Mouse (Mus musculus): ENCODE measurements around the gene Dppa3. TPM values are rescaled to one million over a fixed set of nuclear protein-coding genes. Genes with fewer than 3 reads are reported as not detected.

Dppa3 gene
- polyA plus RNA-seq, 1 experiment from 2014 or later = not detected

- 95% methylated on average over 9 of the region's 9 CpGs for WGBS
Observed at GRCm38 (mm10) chr6:122599054-122599737, 27.0 kb upstream of the Dppa3 start.

GRCm38 (mm10) chr6:122600066-122600646 lies 26.1 kb upstream of the Dppa3 start:
- H3K9ac ChIP-seq (ENCODE audit: low read depth, low read length) = no peak overlapping the region
- no peak for ATAC-seq
- no peaks in the 10 kb centered on the region for H3K9me3 ChIP-seq (replicated peaks; ENCODE audit: control insufficient read depth, low read length, poor library complexity, severe bottlenecking)
- H3K4me3 ChIP-seq (ENCODE audit: low read depth, low read length) = no peak overlapping the region
- H3K27me3 ChIP-seq (ENCODE audit: control insufficient read depth, insufficient read depth, low read depth, low read length) = no peaks in the 10 kb centered on the region
- H3K4me1 ChIP-seq (ENCODE audit: control insufficient read depth, insufficient read depth, low read length) = peaks cover 5% of the 10 kb centered on the region; the same call in 1 of the 2 replicates
- H3K4me2 ChIP-seq (ENCODE audit: low read length) = no peak overlapping the region
- H3K36me3 ChIP-seq (ENCODE audit: control insufficient read depth, insufficient read depth, low read length) = no peaks in the 10 kb centered on the region
- 74% methylated on average over 7 of the region's 7 CpGs for WGBS
- H3K27ac ChIP-seq (ENCODE audit: low read length) = no peak overlapping the region

More at GRCm38 (mm10) chr6:122599054-122599737, 27.0 kb upstream of the Dppa3 start:
- H3K27ac ChIP-seq (ENCODE audit: low read length) = no peak overlapping the region
- H3K36me3 ChIP-seq (ENCODE audit: control insufficient read depth, insufficient read depth, low read length) = no peaks in the 10 kb centered on the region
- no peak overlapping the region for H3K4me2 ChIP-seq (ENCODE audit: low read length)
- H3K4me1 ChIP-seq (ENCODE audit: control insufficient read depth, insufficient read depth, low read length) = peaks cover 5% of the 10 kb centered on the region; the same call in 1 of the 2 replicates
- no peak overlapping the region for H3K9ac ChIP-seq (ENCODE audit: low read depth, low read length)
- no peaks in the 10 kb centered on the region for H3K9me3 ChIP-seq (replicated peaks; ENCODE audit: control insufficient read depth, low read length, poor library complexity, severe bottlenecking)
- ATAC-seq = no peak
- H3K27me3 ChIP-seq (ENCODE audit: control insufficient read depth, insufficient read depth, low read depth, low read length) = no peaks in the 10 kb centered on the region
- no peak overlapping the region for H3K4me3 ChIP-seq (ENCODE audit: low read depth, low read length)

DNA sequence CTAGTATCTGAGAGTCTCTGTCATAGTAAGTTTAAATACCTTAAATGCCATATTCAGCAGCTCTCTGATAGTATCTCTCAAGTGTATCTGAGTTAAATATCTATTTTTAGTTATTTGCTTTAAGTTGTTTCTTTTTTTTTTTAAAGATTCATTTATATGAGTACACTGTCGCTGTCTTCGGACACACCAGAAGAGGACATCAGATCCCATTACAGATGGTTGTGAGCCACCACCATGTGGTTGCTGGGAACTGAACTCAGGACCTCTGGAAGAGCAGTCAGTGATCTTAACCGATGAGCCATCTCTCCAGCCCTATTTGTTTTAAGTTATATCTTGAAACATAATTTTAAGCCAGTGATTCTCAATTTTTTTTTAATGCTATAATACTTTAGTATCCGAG lies 25.2 kb upstream of the Dppa3 start:
- Histone ChIP-seq H3K4me3 (ENCODE audit: low read depth, low read length) (no peak overlapping the region), H3K27me3 (ENCODE audit: control insufficient read depth, insufficient read depth, low read depth, low read length) (no peaks in the 10 kb centered on the region), H3K4me2 (ENCODE audit: low read length) (no peak overlapping the region), H3K27ac (ENCODE audit: low read length) (no peak overlapping the region), H3K36me3 (ENCODE audit: control insufficient read depth, insufficient read depth, low read length) (no peaks in the 10 kb centered on the region), H3K9ac (ENCODE audit: low read depth, low read length) (no peak overlapping the region), H3K4me1 (ENCODE audit: control insufficient read depth, insufficient read depth, low read length) (peaks cover 5% of the 10 kb centered on the region; the same call in 1 of the 2 replicates), H3K9me3 (replicated peaks; ENCODE audit: control insufficient read depth, low read length, poor library complexity, severe bottlenecking) (no peaks in the 10 kb centered on the region)
- WGBS = 92% methylated on average over 4 of the region's 4 CpGs
- ATAC-seq = no peak

- no peaks in the 10 kb centered on the region for H3K9me3 ChIP-seq (replicated peaks; ENCODE audit: control insufficient read depth, low read length, poor library complexity, severe bottlenecking)
- H3K36me3 ChIP-seq (ENCODE audit: control insufficient read depth, insufficient read depth, low read length) = no peaks in the 10 kb centered on the region
- WGBS = 90% methylated on average over 3 of the region's 3 CpGs
- no peak overlapping the region; the same call in 1 of the 2 replicates for H3K4me3 ChIP-seq (ENCODE audit: low read depth, low read length)
- ATAC-seq = no peak
- no peaks in the 10 kb centered on the region for H3K27me3 ChIP-seq (ENCODE audit: control insufficient read depth, insufficient read depth, low read depth, low read length)
- no peak overlapping the region for H3K9ac ChIP-seq (ENCODE audit: low read depth, low read length)
- no peak overlapping the region for H3K27ac ChIP-seq (ENCODE audit: low read length)
- H3K4me2 ChIP-seq (ENCODE audit: low read length) = no peak overlapping the region
- peaks cover 5% of the 10 kb centered on the region; the same call in 1 of the 2 replicates for H3K4me1 ChIP-seq (ENCODE audit: control insufficient read depth, insufficient read depth, low read length)
Observed at GRCm38 (mm10) chr6:122601615-122602014, 24.6 kb upstream of the Dppa3 start.

DNA sequence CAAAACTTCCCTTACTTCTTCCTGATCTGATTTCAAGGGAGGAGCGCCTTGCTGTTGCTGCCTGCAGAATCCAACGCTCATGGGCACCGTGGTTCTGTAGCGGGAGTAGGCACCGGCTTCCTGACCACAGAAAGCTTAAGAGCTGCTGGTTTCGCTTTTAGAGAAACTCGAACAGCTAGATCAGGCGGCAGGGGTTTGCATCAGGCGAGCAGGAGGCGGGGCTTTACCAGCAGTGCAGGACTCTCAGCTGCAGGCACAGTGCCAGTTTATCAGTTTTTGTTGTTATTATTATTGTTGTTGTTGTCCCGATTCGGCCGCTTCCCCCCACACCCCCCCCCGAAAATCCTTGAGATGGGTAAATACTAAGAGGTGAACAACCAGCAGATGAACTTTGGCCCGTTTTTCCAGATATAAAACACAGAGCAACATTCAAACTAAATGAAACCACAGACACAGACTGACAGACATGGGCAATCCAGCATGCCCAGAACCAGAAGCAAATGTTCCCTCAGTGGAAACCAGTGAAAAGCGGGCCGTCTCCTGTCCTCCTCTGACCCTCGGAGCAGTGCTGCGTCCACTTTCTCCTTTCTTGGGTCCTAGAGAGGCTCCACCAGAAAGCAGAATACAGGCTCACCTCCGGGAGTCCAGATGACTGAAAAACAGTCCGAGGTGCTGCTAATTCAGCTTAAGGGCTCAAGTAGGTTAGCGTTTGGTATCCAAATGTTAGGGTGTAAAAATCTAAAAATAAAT lies 23.8 kb upstream of the Dppa3 start, which contains the start of gene Apobec1:
Gene Apobec1, minus strand, starts transcription at position 203 of the 750 bp plus-strand sequence.
- WGBS = 5% methylated on average over 22 of the region's 22 CpGs
- no peaks in the 10 kb centered on the region for H3K27me3 ChIP-seq (ENCODE audit: control insufficient read depth, insufficient read depth, low read depth, low read length)
- H3K36me3 ChIP-seq (ENCODE audit: control insufficient read depth, insufficient read depth, low read length) = no peaks in the 10 kb centered on the region
- H3K9ac ChIP-seq (ENCODE audit: low read depth, low read length) = peak within 1 kb of the TSS; percentile 61
- peak within 1 kb of the TSS; percentile 67 for H3K4me2 ChIP-seq (ENCODE audit: low read length)
- H3K4me3 ChIP-seq (ENCODE audit: low read depth, low read length) = peak within 1 kb of the TSS; percentile 37
- peaks cover 5% of the 10 kb centered on the region; the same call in 1 of the 2 replicates for H3K4me1 ChIP-seq (ENCODE audit: control insufficient read depth, insufficient read depth, low read length)
- no peak within 1 kb of the TSS for H3K27ac ChIP-seq (ENCODE audit: low read length)
- peak; percentile 71 for ATAC-seq
- H3K9me3 ChIP-seq (replicated peaks; ENCODE audit: control insufficient read depth, low read length, poor library complexity, severe bottlenecking) = no peaks in the 10 kb centered on the region

DNA sequence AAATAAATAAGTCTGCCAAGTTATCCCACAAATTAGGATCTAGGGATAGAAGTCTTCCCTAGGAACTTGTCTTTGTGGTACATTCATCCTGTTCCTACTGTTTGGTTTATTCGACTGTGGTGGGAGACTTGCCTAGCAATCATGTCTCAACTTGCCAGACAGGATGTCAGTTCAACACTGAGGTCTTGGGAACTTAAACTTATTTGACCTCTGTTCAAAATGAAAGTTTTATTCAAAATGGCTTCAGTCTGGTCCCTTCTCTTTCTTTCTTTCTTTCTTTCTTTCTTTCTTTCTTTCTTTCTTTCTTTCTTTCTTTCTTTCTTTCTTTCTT lies 23.3 kb upstream of the Dppa3 start:
- Histone ChIP-seq H3K4me3 (ENCODE audit: low read depth, low read length) (no peak overlapping the region), H3K4me1 (ENCODE audit: control insufficient read depth, insufficient read depth, low read length) (peaks cover 5% of the 10 kb centered on the region; the same call in 1 of the 2 replicates), H3K9me3 (replicated peaks; ENCODE audit: control insufficient read depth, low read length, poor library complexity, severe bottlenecking) (no peaks in the 10 kb centered on the region), H3K9ac (ENCODE audit: low read depth, low read length) (no peak overlapping the region), H3K36me3 (ENCODE audit: control insufficient read depth, insufficient read depth, low read length) (no peaks in the 10 kb centered on the region), H3K4me2 (ENCODE audit: low read length) (peak overlapping the region; percentile 67; the same call in 1 of the 2 replicates), H3K27me3 (ENCODE audit: control insufficient read depth, insufficient read depth, low read depth, low read length) (no peaks in the 10 kb centered on the region), H3K27ac (ENCODE audit: low read length) (no peak overlapping the region)
- WGBS = 52% methylated on average over 1 of the region's 1 CpGs
- ATAC-seq = no peak

GRCm38 (mm10) chr6:122604260-122604659 lies 21.9 kb upstream of the Dppa3 start:
- no peak overlapping the region for H3K4me2 ChIP-seq (ENCODE audit: low read length)
- no peaks in the 10 kb centered on the region for H3K9me3 ChIP-seq (replicated peaks; ENCODE audit: control insufficient read depth, low read length, poor library complexity, severe bottlenecking)
- H3K4me3 ChIP-seq (ENCODE audit: low read depth, low read length) = no peak overlapping the region
- H3K9ac ChIP-seq (ENCODE audit: low read depth, low read length) = no peak overlapping the region
- no peak for ATAC-seq
- no peaks in the 10 kb centered on the region for H3K36me3 ChIP-seq (ENCODE audit: control insufficient read depth, insufficient read depth, low read length)
- no peak overlapping the region for H3K27ac ChIP-seq (ENCODE audit: low read length)
- no peaks in the 10 kb centered on the region for H3K27me3 ChIP-seq (ENCODE audit: control insufficient read depth, insufficient read depth, low read depth, low read length)
- peaks cover 5% of the 10 kb centered on the region; the same call in 1 of the 2 replicates for H3K4me1 ChIP-seq (ENCODE audit: control insufficient read depth, insufficient read depth, low read length)

- Histone ChIP-seq H3K4me2 (ENCODE audit: low read length) (no peak overlapping the region), H3K4me3 (ENCODE audit: low read depth, low read length) (no peak overlapping the region), H3K36me3 (ENCODE audit: control insufficient read depth, insufficient read depth, low read length) (no peaks in the 10 kb centered on the region), H3K9ac (ENCODE audit: low read depth, low read length) (no peak overlapping the region), H3K27ac (ENCODE audit: low read length) (no peak overlapping the region), H3K27me3 (ENCODE audit: control insufficient read depth, insufficient read depth, low read depth, low read length) (no peaks in the 10 kb centered on the region), H3K9me3 (replicated peaks; ENCODE audit: control insufficient read depth, low read length, poor library complexity, severe bottlenecking) (no peaks in the 10 kb centered on the region), H3K4me1 (ENCODE audit: control insufficient read depth, insufficient read depth, low read length) (peaks cover 5% of the 10 kb centered on the region; the same call in 1 of the 2 replicates)
- no peak for ATAC-seq
- WGBS = 87% methylated on average over 8 of the region's 8 CpGs
Observed at GRCm38 (mm10) chr6:122605483-122605882, 20.7 kb upstream of the Dppa3 start.

GRCm38 (mm10) chr6:122606661-122607060 lies 19.5 kb upstream of the Dppa3 start:
- Histone ChIP-seq H3K9me3 (replicated peaks; ENCODE audit: control insufficient read depth, low read length, poor library complexity, severe bottlenecking) (no peaks in the 10 kb centered on the region), H3K27me3 (ENCODE audit: control insufficient read depth, insufficient read depth, low read depth, low read length) (no peaks in the 10 kb centered on the region), H3K36me3 (ENCODE audit: control insufficient read depth, insufficient read depth, low read length) (no peaks in the 10 kb centered on the region), H3K4me1 (ENCODE audit: control insufficient read depth, insufficient read depth, low read length) (peaks cover 5% of the 10 kb centered on the region; the same call in 1 of the 2 replicates), H3K27ac (ENCODE audit: low read length) (no peak overlapping the region), H3K9ac (ENCODE audit: low read depth, low read length) (no peak overlapping the region), H3K4me3 (ENCODE audit: low read depth, low read length) (no peak overlapping the region), H3K4me2 (ENCODE audit: low read length) (no peak overlapping the region)
- WGBS = 94% methylated on average over 11 of the region's 11 CpGs
- no peak for ATAC-seq

Data from midbrain, embryonic 16.5 days (tissue).